9 mouse cellular contexts compared by ENCODE assay signal in the genomic region with DNA sequence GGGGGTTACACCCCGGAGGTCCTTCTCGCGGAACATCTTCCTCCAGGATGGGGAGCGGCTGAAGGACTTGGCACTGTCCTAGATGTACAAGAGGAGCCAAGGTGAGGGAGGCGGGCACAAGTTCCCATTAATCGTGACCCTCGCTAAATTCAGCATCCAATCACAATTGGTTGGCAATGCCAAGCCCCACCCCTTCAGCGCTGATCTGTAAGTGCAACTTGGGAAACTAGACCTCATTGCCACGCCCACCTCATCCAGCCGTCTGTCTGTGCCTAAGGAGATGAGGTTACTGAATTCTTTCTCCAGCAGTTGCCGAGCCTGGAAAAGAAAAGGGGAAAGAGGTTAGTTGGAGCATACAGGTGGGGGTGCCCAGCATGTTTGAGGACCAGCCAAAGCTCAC. TPM values are rescaled to one million over a fixed set of nuclear protein-coding genes. Genes with fewer than 3 reads are reported as not detected.
DNase-seq lines count a peak whose midpoint lies in the region; ATAC-seq and TF ChIP-seq lines count a peak whose summit lies in the region.
"Had no signal": no experiment of that assay in that cellular context is flagged by ENCODE, and none has a peak within 500 bp of the region (broad histone marks: within the 10 kb centered on the region; RNA-seq: fewer than 3 reads in every experiment).

No protein-coding gene starts in this region.

- intact Hi-C loops in left cerebral cortex, postnatal 14 days (cut with DNase I), result loop anchor here (5.0 kb wide), 1 partner anchor 33 kb away; no protein-coding TSS in a partner anchor

- no peak overlapping the region for H3K4me3 ChIP-seq in cerebellum, adult 2 months (replicated peaks; ENCODE audit: insufficient read depth, low read depth, low read length)
- peak overlapping the region; percentile 54 for H3K4me3 ChIP-seq in intestine, postnatal 0 days (ENCODE audit: low read depth, low read length)
- H3K4me3 ChIP-seq in neural tube, embryonic 14.5 days (ENCODE audit: low read depth, low read length), result no peak overlapping the region

- peaks cover 6% of the 10 kb centered on the region for H3K4me1 ChIP-seq in cerebellum, adult 2 months (ENCODE audit: control insufficient read depth, insufficient read depth, low read length)
- H3K4me1 ChIP-seq in intestine, postnatal 0 days (replicated peaks; ENCODE audit: control insufficient read depth, insufficient read depth, low read length), result peaks cover 16% of the 10 kb centered on the region
- H3K4me1 ChIP-seq in neural tube, embryonic 14.5 days (ENCODE audit: control insufficient read depth, insufficient read depth, low read length), result peaks cover 11% of the 10 kb centered on the region; the same call in 1 of the 2 replicates

- TF ChIP-seq CTCF in cerebellum, adult 2 months (IDR thresholded peaks at IDR 0.05; ENCODE audit: borderline replicate concordance, insufficient read depth, low read depth, low read length), result no peak
- no peak for TF ChIP-seq CTCF in intestine, postnatal 0 days (IDR thresholded peaks at IDR 0.05; ENCODE audit: low read depth)

- no peak for TF ChIP-seq POLR2A in cerebellum, adult 2 months (IDR thresholded peaks at IDR 0.05; ENCODE audit: borderline replicate concordance, insufficient read depth, low read length)

- 0 out of 2 replicates have a peak overlapping the region, but pooled peaks have one; percentile 58 for H3K9ac ChIP-seq in intestine, postnatal 0 days (ENCODE audit: low read depth, low read length)
- 0 out of 2 replicates have a peak overlapping the region, but pooled peaks have one; percentile 11 for H3K9ac ChIP-seq in neural tube, embryonic 14.5 days (replicated peaks; ENCODE audit: low read depth, low read length)

- no peak overlapping the region for H3K27ac ChIP-seq in cerebellum, adult 2 months (ENCODE audit: insufficient read depth, low read length)
- H3K27ac ChIP-seq in intestine, postnatal 0 days (ENCODE audit: low read depth, low read length), result no peak overlapping the region
- H3K27ac ChIP-seq in neural tube, embryonic 14.5 days (ENCODE audit: low read depth, low read length), result no peak overlapping the region

- WGBS in cerebellum, adult 2 months, result 46% methylated on average over 11 of the region's 11 CpGs
- WGBS in intestine, postnatal 0 days, result 2% methylated on average over 11 of the region's 11 CpGs
- 3% methylated on average over 11 of the region's 11 CpGs for WGBS in neural tube, embryonic 14.5 days

- no peak for ATAC-seq in intestine, postnatal 0 days
- no peak for ATAC-seq in neural tube, embryonic 14.5 days (ENCODE audit: low read depth)

- H3K36me3 ChIP-seq in intestine, postnatal 0 days (ENCODE audit: control insufficient read depth, insufficient read depth), result no peaks in the 10 kb centered on the region
- H3K36me3 ChIP-seq in neural tube, embryonic 14.5 days (ENCODE audit: control insufficient read depth, insufficient read depth, low read length), result no peaks in the 10 kb centered on the region

- peak; percentile 58 to 66 for DNase-seq in cerebellum, postnatal 10 days
- DNase-seq in cerebellum, adult 2 months, result no peak
- DNase-seq in brain, adult 2 months (ENCODE audit: low read depth, low spot score), result peak; percentile 42
- DNase-seq in forelimb bud, embryonic 11.5 days (ENCODE audit: low read depth, low spot score), result peak; percentile 74
- peak; percentile 76 to 79 for DNase-seq in lung, adult 18-20 months
- no peak for DNase-seq in left cerebral cortex, postnatal 14 days (ENCODE audit: low spot score in 2 of 2)

- peak overlapping the region; percentile 91 for H3K4me2 ChIP-seq in intestine, postnatal 0 days (replicated peaks; ENCODE audit: low read depth)
- H3K4me2 ChIP-seq in neural tube, embryonic 14.5 days (ENCODE audit: low read depth, low read length), result peak overlapping the region; percentile 66

- H3K27me3 ChIP-seq in cerebellum, adult 2 months (ENCODE audit: control insufficient read depth, insufficient read depth, low read length), result no peaks in the 10 kb centered on the region
- no peaks in the 10 kb centered on the region for H3K27me3 ChIP-seq in intestine, postnatal 0 days (replicated peaks; ENCODE audit: control insufficient read depth, insufficient read depth, low read length)
- no peaks in the 10 kb centered on the region for H3K27me3 ChIP-seq in neural tube, embryonic 14.5 days (ENCODE audit: control insufficient read depth, insufficient read depth, low read length)

- no peaks in the 10 kb centered on the region for H3K9me3 ChIP-seq in intestine, postnatal 0 days (ENCODE audit: control insufficient read depth)
- H3K9me3 ChIP-seq in neural tube, embryonic 14.5 days (ENCODE audit: control insufficient read depth, low read length), result no peaks in the 10 kb centered on the region

RNA-seq across cellular contexts. Expression of a gene that starts 5.6 kb away (rescaled TPM):
- 0.11 and 0.31 TPM in 2 replicates for polyA plus RNA-seq in cerebellum, adult 2 months (2012; rRNA removed)
- polyA plus RNA-seq in intestine, postnatal 0 days (2015; fragmentation: Nextera tagmentation; extraction: Ambion mirVana), result 0.76 and 0.88 TPM in 2 replicates
- 0.13 and 0.52 TPM in 2 replicates for polyA plus RNA-seq in neural tube, embryonic 14.5 days (2014; fragmentation: Nextera tagmentation; extraction: Ambion mirVana)
- 1 to 10 TPM in 1 of 2 experiments, under 1 TPM in 1; 0.99 to 1.2 TPM for total RNA-seq in left cerebral cortex, postnatal 14 days (2021)
- total RNA-seq: neutrophil, adult 5-6 weeks had no signal

RNA-seq across cellular contexts. Expression of a gene that starts 7.1 kb away (rescaled TPM):
- 17.5 and 18.9 TPM in 2 replicates for polyA plus RNA-seq in cerebellum, adult 2 months (2012; rRNA removed)
- 49.4 and 55.1 TPM in 2 replicates for polyA plus RNA-seq in intestine, postnatal 0 days (2015; fragmentation: Nextera tagmentation; extraction: Ambion mirVana)
- polyA plus RNA-seq in neural tube, embryonic 14.5 days (2014; fragmentation: Nextera tagmentation; extraction: Ambion mirVana), result 9.1 and 10.9 TPM in 2 replicates
- total RNA-seq in left cerebral cortex, postnatal 14 days (2021), result 10 to 100 TPM; 19.5 to 21.3 TPM

RNA-seq across cellular contexts. Expression of a gene that starts 26.1 kb away (rescaled TPM):
- polyA plus RNA-seq in cerebellum, adult 2 months (2012; rRNA removed), result 84.3 and 85.9 TPM in 2 replicates
- 24.5 and 24.8 TPM in 2 replicates for polyA plus RNA-seq in intestine, postnatal 0 days (2015; fragmentation: Nextera tagmentation; extraction: Ambion mirVana)
- 28.4 and 30.4 TPM in 2 replicates for polyA plus RNA-seq in neural tube, embryonic 14.5 days (2014; fragmentation: Nextera tagmentation; extraction: Ambion mirVana)
- total RNA-seq in left cerebral cortex, postnatal 14 days (2021), result 100 to 1,000 TPM; 159 to 168 TPM
- total RNA-seq: neutrophil, adult 5-6 weeks had no signal

RNA-seq across cellular contexts. Expression of a gene that starts 29.7 kb away (rescaled TPM):
- polyA plus RNA-seq in cerebellum, adult 2 months (2012; rRNA removed), result 92.6 and 103 TPM in 2 replicates
- 3.4 TPM in 2 replicates for polyA plus RNA-seq in intestine, postnatal 0 days (2015; fragmentation: Nextera tagmentation; extraction: Ambion mirVana)
- polyA plus RNA-seq in neural tube, embryonic 14.5 days (2014; fragmentation: Nextera tagmentation; extraction: Ambion mirVana), result 24.9 and 49.4 TPM in 2 replicates
- 100 to 1,000 TPM; 198 to 216 TPM for total RNA-seq in left cerebral cortex, postnatal 14 days (2021)

RNA-seq across cellular contexts. Expression of a gene that starts 54.9 kb away (rescaled TPM):
- 807 and 849 TPM in 2 replicates for polyA plus RNA-seq in cerebellum, adult 2 months (2012; rRNA removed)
- 81.3 and 85.5 TPM in 2 replicates for polyA plus RNA-seq in intestine, postnatal 0 days (2015; fragmentation: Nextera tagmentation; extraction: Ambion mirVana)
- polyA plus RNA-seq in neural tube, embryonic 14.5 days (2014; fragmentation: Nextera tagmentation; extraction: Ambion mirVana), result 76.1 and 93.7 TPM in 2 replicates
- 100 to 1,000 TPM; 373 to 398 TPM for total RNA-seq in left cerebral cortex, postnatal 14 days (2021)

Comparison
In these comparisons a context has a peak if more than half of its experiments do, and no peak if none do; other contexts are left out.
1. DNase-seq: peak in cerebellum, postnatal 10 days (2 of 2), brain, adult 2 months (single experiment), forelimb bud, embryonic 11.5 days (single experiment) and lung, adult 18-20 months (2 of 2); none in cerebellum, adult 2 months (0 of 2) and left cerebral cortex, postnatal 14 days (0 of 2).